Mouse (Mus musculus): Measurements from ENCODE around the gene Kif26b. TPM values are rescaled to one million over a fixed set of nuclear protein-coding genes. Genes with fewer than 3 reads are reported as not detected.

Kif26b gene
- polyA plus RNA-seq, 1 experiment, result 0.16 TPM

GRCm38 (mm10) chr1:178832571-178832970 lies 303.6 kb downstream of the Kif26b start:
- no peaks in the 10 kb centered on the region for H3K4me1 ChIP-seq (replicated peaks; ENCODE audit: control insufficient read depth, insufficient read depth, low read length)
- TF ChIP-seq POLR2A (IDR thresholded peaks at IDR 0.05; ENCODE audit: control insufficient read depth, extremely low read depth, insufficient read depth, low read length, poor library complexity) (no peak), CTCF (IDR thresholded peaks at IDR 0.05; ENCODE audit: borderline replicate concordance, control insufficient read depth, extremely low read depth, insufficient read depth, low read length, poor library complexity) (no peak)
- no peak overlapping the region for H3K4me3 ChIP-seq (ENCODE audit: control insufficient read depth, insufficient read depth, low read length)
- H3K36me3 ChIP-seq (ENCODE audit: control insufficient read depth, insufficient read depth, low read length), result no peaks in the 10 kb centered on the region
- H3K27ac ChIP-seq (ENCODE audit: control insufficient read depth, insufficient read depth, low read length), result no peak overlapping the region
- H3K27me3 ChIP-seq (ENCODE audit: control insufficient read depth, insufficient read depth, low read length), result no peaks in the 10 kb centered on the region
- DNase-seq, result no peak
- 86% methylated on average over 6 of the region's 6 CpGs for WGBS

- Histone ChIP-seq H3K4me3 (ENCODE audit: control insufficient read depth, insufficient read depth, low read length) (no peak overlapping the region), H3K4me1 (replicated peaks; ENCODE audit: control insufficient read depth, insufficient read depth, low read length) (no peaks in the 10 kb centered on the region), H3K27ac (ENCODE audit: control insufficient read depth, insufficient read depth, low read length) (no peak overlapping the region), H3K27me3 (ENCODE audit: control insufficient read depth, insufficient read depth, low read length) (no peaks in the 10 kb centered on the region), H3K36me3 (ENCODE audit: control insufficient read depth, insufficient read depth, low read length) (no peaks in the 10 kb centered on the region)
- no peak for DNase-seq
- TF ChIP-seq CTCF (IDR thresholded peaks at IDR 0.05; ENCODE audit: borderline replicate concordance, control insufficient read depth, extremely low read depth, insufficient read depth, low read length, poor library complexity) (no peak), POLR2A (IDR thresholded peaks at IDR 0.05; ENCODE audit: control insufficient read depth, extremely low read depth, insufficient read depth, low read length, poor library complexity) (no peak)
- WGBS, result 91% methylated on average over 9 of the region's 9 CpGs
Observed at GRCm38 (mm10) chr1:178835805-178836204, 306.9 kb downstream of the Kif26b start.

GRCm38 (mm10) chr1:178836998-178837397 lies 308.1 kb downstream of the Kif26b start:
- Histone ChIP-seq H3K27me3 (ENCODE audit: control insufficient read depth, insufficient read depth, low read length) (no peaks in the 10 kb centered on the region), H3K4me1 (replicated peaks; ENCODE audit: control insufficient read depth, insufficient read depth, low read length) (no peaks in the 10 kb centered on the region), H3K4me3 (ENCODE audit: control insufficient read depth, insufficient read depth, low read length) (no peak overlapping the region), H3K36me3 (ENCODE audit: control insufficient read depth, insufficient read depth, low read length) (no peaks in the 10 kb centered on the region), H3K27ac (ENCODE audit: control insufficient read depth, insufficient read depth, low read length) (no peak overlapping the region)
- TF ChIP-seq POLR2A (IDR thresholded peaks at IDR 0.05; ENCODE audit: control insufficient read depth, extremely low read depth, insufficient read depth, low read length, poor library complexity) (no peak), CTCF (IDR thresholded peaks at IDR 0.05; ENCODE audit: borderline replicate concordance, control insufficient read depth, extremely low read depth, insufficient read depth, low read length, poor library complexity) (no peak)
- 89% methylated on average over 1 of the region's 1 CpGs for WGBS
- DNase-seq, result no peak

GRCm38 (mm10) chr1:178838696-178839320 lies 309.9 kb downstream of the Kif26b start:
- Histone ChIP-seq H3K27ac (ENCODE audit: control insufficient read depth, insufficient read depth, low read length) (no peak overlapping the region), H3K36me3 (ENCODE audit: control insufficient read depth, insufficient read depth, low read length) (no peaks in the 10 kb centered on the region), H3K4me1 (replicated peaks; ENCODE audit: control insufficient read depth, insufficient read depth, low read length) (no peaks in the 10 kb centered on the region), H3K27me3 (ENCODE audit: control insufficient read depth, insufficient read depth, low read length) (no peaks in the 10 kb centered on the region), H3K4me3 (ENCODE audit: control insufficient read depth, insufficient read depth, low read length) (no peak overlapping the region)
- WGBS, result 94% methylated on average over 10 of the region's 10 CpGs
- TF ChIP-seq POLR2A (IDR thresholded peaks at IDR 0.05; ENCODE audit: control insufficient read depth, extremely low read depth, insufficient read depth, low read length, poor library complexity) (no peak), CTCF (IDR thresholded peaks at IDR 0.05; ENCODE audit: borderline replicate concordance, control insufficient read depth, extremely low read depth, insufficient read depth, low read length, poor library complexity) (no peak)
- DNase-seq, result no peak

GRCm38 (mm10) chr1:178840311-178840710 lies 311.4 kb downstream of the Kif26b start:
- WGBS, result 36% methylated on average over 7 of the region's 7 CpGs
- no peak for TF ChIP-seq CTCF (IDR thresholded peaks at IDR 0.05; ENCODE audit: borderline replicate concordance, control insufficient read depth, extremely low read depth, insufficient read depth, low read length, poor library complexity)
- TF ChIP-seq POLR2A (IDR thresholded peaks at IDR 0.05; ENCODE audit: control insufficient read depth, extremely low read depth, insufficient read depth, low read length, poor library complexity), result no peak
- H3K27ac ChIP-seq (ENCODE audit: control insufficient read depth, insufficient read depth, low read length), result no peak overlapping the region
- H3K4me1 ChIP-seq (replicated peaks; ENCODE audit: control insufficient read depth, insufficient read depth, low read length), result no peaks in the 10 kb centered on the region
- no peaks in the 10 kb centered on the region for H3K27me3 ChIP-seq (ENCODE audit: control insufficient read depth, insufficient read depth, low read length)
- no peak for DNase-seq
- no peak overlapping the region for H3K4me3 ChIP-seq (ENCODE audit: control insufficient read depth, insufficient read depth, low read length)
- no peaks in the 10 kb centered on the region for H3K36me3 ChIP-seq (ENCODE audit: control insufficient read depth, insufficient read depth, low read length)

GRCm38 (mm10) chr1:178844839-178845238 lies 315.9 kb downstream of the Kif26b start:
- no peak for TF ChIP-seq POLR2A (IDR thresholded peaks at IDR 0.05; ENCODE audit: control insufficient read depth, extremely low read depth, insufficient read depth, low read length, poor library complexity)
- no peak for TF ChIP-seq CTCF (IDR thresholded peaks at IDR 0.05; ENCODE audit: borderline replicate concordance, control insufficient read depth, extremely low read depth, insufficient read depth, low read length, poor library complexity)
- no peak for DNase-seq
- H3K36me3 ChIP-seq (ENCODE audit: control insufficient read depth, insufficient read depth, low read length), result no peaks in the 10 kb centered on the region

GRCm38 (mm10) chr1:178847569-178847968 lies 318.6 kb downstream of the Kif26b start:
- WGBS, result 48% methylated on average over 5 of the region's 5 CpGs
- no peak for TF ChIP-seq CTCF (IDR thresholded peaks at IDR 0.05; ENCODE audit: borderline replicate concordance, control insufficient read depth, extremely low read depth, insufficient read depth, low read length, poor library complexity)
- TF ChIP-seq POLR2A (IDR thresholded peaks at IDR 0.05; ENCODE audit: control insufficient read depth, extremely low read depth, insufficient read depth, low read length, poor library complexity), result no peak
- Histone ChIP-seq H3K4me1 (replicated peaks; ENCODE audit: control insufficient read depth, insufficient read depth, low read length) (no peaks in the 10 kb centered on the region), H3K27me3 (ENCODE audit: control insufficient read depth, insufficient read depth, low read length) (no peaks in the 10 kb centered on the region), H3K36me3 (ENCODE audit: control insufficient read depth, insufficient read depth, low read length) (no peaks in the 10 kb centered on the region), H3K4me3 (ENCODE audit: control insufficient read depth, insufficient read depth, low read length) (no peak overlapping the region), H3K27ac (ENCODE audit: control insufficient read depth, insufficient read depth, low read length) (no peak overlapping the region)
- DNase-seq, result no peak

More at GRCm38 (mm10) chr1:178844839-178845238, 315.9 kb downstream of the Kif26b start:
- 72% methylated on average over 6 of the region's 6 CpGs for WGBS
- Histone ChIP-seq H3K27ac (ENCODE audit: control insufficient read depth, insufficient read depth, low read length) (no peak overlapping the region), H3K27me3 (ENCODE audit: control insufficient read depth, insufficient read depth, low read length) (no peaks in the 10 kb centered on the region), H3K4me3 (ENCODE audit: control insufficient read depth, insufficient read depth, low read length) (no peak overlapping the region), H3K4me1 (replicated peaks; ENCODE audit: control insufficient read depth, insufficient read depth, low read length) (no peaks in the 10 kb centered on the region)
